Mouse (Mus musculus) stomach, postnatal 0 days (tissue): ENCODE data around the gene Uap1. TPM values are rescaled to one million over a fixed set of nuclear protein-coding genes. Genes with fewer than 3 reads are reported as not detected.

ENCODE experiments used
- ATAC-seq: fragments of 200-750 bp; cut with Nextera tagmentation; 2 replicates; pipeline ENCODE4 v1.8.0; 2017; ENCODE audit not compliant: low FRiP score, low TSS enrichment
- DNase-seq: peaks from one replicate; pipeline ENCODE4 v3.0.0-alpha.2; 2016; ENCODE audit warnings: low spot score
- H3K27ac ChIP-seq: fragments of 300-500 bp; sonication (generic); replicated peaks from 2 replicates; pipeline ENCODE4 v1.5.1; 2014; ENCODE audit warnings: mild to moderate bottlenecking, control low read depth
- H3K27me3 ChIP-seq: fragments of 300-500 bp; sonication (generic); 2 replicates; pipeline ENCODE4 v1.6.1; 2014; ENCODE audit warnings: low read length; ENCODE audit not compliant: control insufficient read depth, insufficient read depth
- H3K36me3 ChIP-seq: fragments of 300-500 bp; sonication (generic); 2 replicates; pipeline ENCODE4 v1.6.1; 2014; ENCODE audit warnings: low read length, mixed read lengths; ENCODE audit not compliant: control insufficient read depth, insufficient read depth
- H3K4me1 ChIP-seq: fragments of 300-500 bp; sonication (generic); replicated peaks from 2 replicates; pipeline ENCODE4 v1.6.1; 2014; ENCODE audit warnings: antibody characterized with exemption; ENCODE audit not compliant: control insufficient read depth, insufficient read depth
- H3K4me2 ChIP-seq: fragments of 300-500 bp; sonication (generic); replicated peaks from 2 replicates; pipeline ENCODE4 v1.6.1; 2014; ENCODE audit warnings: low read depth, mild to moderate bottlenecking, control low read depth, moderate library complexity
- H3K4me3 ChIP-seq: fragments of 300-500 bp; sonication (generic); 2 replicates; pipeline ENCODE4 v1.5.1; 2014; ENCODE audit warnings: low read depth, low read length, control low read depth
- H3K9ac ChIP-seq: fragments of 300-500 bp; sonication (generic); 2 replicates; pipeline ENCODE4 v1.6.1; 2014; ENCODE audit warnings: mild to moderate bottlenecking, low read length, control low read depth, mixed read lengths
- H3K9me3 ChIP-seq: fragments of 300-500 bp; sonication (generic); 2 replicates; pipeline ENCODE4 v1.6.1; 2016; ENCODE audit warnings: low read length; ENCODE audit not compliant: control insufficient read depth
- CTCF ChIP-seq: IDR thresholded peaks from 2 replicates; pipeline ENCODE4 v1.5.1; 2016; ENCODE audit warnings: antibody characterized with exemption, low read depth, mild to moderate bottlenecking, moderate library complexity
- EP300 ChIP-seq: optimal IDR thresholded peaks from 2 replicates; pipeline ENCODE3; 2016; ENCODE audit warnings: antibody characterized with exemption
- WGBS: fragments of 180-500 bp; shearing (Covaris S2); extraction: QIAGEN DNeasy Blood & Tissue Kit; methylation state at CpG from one replicate; pipeline ENCODE4 v1.1.7; 2014; 5-methylcytosine and 5-hydroxymethylcytosine counted together
- polyA plus RNA-seq: library from polyadenylated mRNA; unstranded; fragments of >200 nt; fragmentation: Nextera tagmentation; extraction: Ambion mirVana; gene quantifications from 2 replicates; pipeline ENCODE4 v1.2.1, GENCODE M21; 2015

The Uap1 gene
- polyA plus RNA-seq, result 65.0 and 66.3 TPM in 2 replicates

DNA sequence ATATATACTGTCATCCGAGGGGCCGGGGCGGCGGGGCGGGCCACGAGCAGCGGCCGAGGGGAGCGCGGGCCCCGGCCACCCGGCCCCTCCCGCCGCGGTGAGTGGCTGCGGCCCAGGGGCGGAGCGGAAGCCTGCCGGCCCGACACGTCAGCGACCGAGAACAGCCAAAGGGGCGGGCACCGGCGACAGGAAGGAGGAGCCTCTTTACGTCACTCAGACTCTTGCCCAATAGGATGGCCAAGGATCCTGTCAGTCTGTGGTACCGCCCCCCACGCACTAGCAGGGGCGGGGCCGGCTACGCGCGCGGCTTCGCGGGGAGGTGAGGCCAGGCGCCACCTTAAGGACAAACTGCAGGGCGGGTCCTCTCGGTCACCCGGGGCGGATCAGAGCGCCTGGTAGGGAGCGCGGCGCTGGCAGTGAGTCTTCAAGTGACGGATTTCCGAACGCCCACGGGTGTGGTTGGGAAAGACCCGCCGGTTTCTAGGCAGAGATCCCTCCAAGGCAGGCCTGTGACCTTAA, at the start of gene Uap1:
Uap1 (minus strand) TSS at position 144 of the 519 bp plus-strand sequence.
- under 1% methylated on average over 51 of the region's 52 CpGs for WGBS
- ATAC-seq, result peak; percentile 98

GRCm38 (mm10) chr1:170223276-170223675, 48.5 kb upstream of the Uap1 start:
- no peaks in the 10 kb centered on the region for H3K36me3 ChIP-seq
- TF ChIP-seq EP300 (no peak), CTCF (no peak)
- H3K4me2 ChIP-seq, result no peak overlapping the region
- ATAC-seq, result no peak
- no peaks in the 10 kb centered on the region for H3K4me1 ChIP-seq
- H3K9ac ChIP-seq, result no peak overlapping the region
- no peaks in the 10 kb centered on the region for H3K9me3 ChIP-seq
- no peak overlapping the region for H3K27ac ChIP-seq
- H3K27me3 ChIP-seq, result no peaks in the 10 kb centered on the region
- no peak for DNase-seq
- no peak overlapping the region for H3K4me3 ChIP-seq
- WGBS, result 73% methylated on average over 2 of the region's 2 CpGs

More for the DNA sequence above, at the start of gene Uap1:
- Histone ChIP-seq H3K27me3 (no peaks in the 10 kb centered on the region), H3K36me3 (no peaks in the 10 kb centered on the region), H3K4me3 (peak within 1 kb of the TSS; percentile 81), H3K27ac (peak within 1 kb of the TSS; percentile 92), H3K9ac (peak within 1 kb of the TSS; percentile 93), H3K4me1 (no peaks in the 10 kb centered on the region), H3K4me2 (peak within 1 kb of the TSS; percentile 65), H3K9me3 (no peaks in the 10 kb centered on the region)
- peak; percentile 76 for TF ChIP-seq CTCF
- TF ChIP-seq EP300, result no peak
- DNase-seq, result peak; percentile 99

- H3K4me2 ChIP-seq, result no peak overlapping the region
- H3K9ac ChIP-seq, result no peak overlapping the region
- H3K4me3 ChIP-seq, result no peak overlapping the region
- no peak overlapping the region for H3K27ac ChIP-seq
- TF ChIP-seq EP300, result no peak
- TF ChIP-seq CTCF, result no peak
- ATAC-seq (no peak), DNase-seq (no peak)
- no peaks in the 10 kb centered on the region for H3K4me1 ChIP-seq
- no peaks in the 10 kb centered on the region for H3K36me3 ChIP-seq
- H3K27me3 ChIP-seq, result no peaks in the 10 kb centered on the region
- no peaks in the 10 kb centered on the region for H3K9me3 ChIP-seq
Measured at GRCm38 (mm10) chr1:170220351-170220750, 45.6 kb upstream of the Uap1 start.

- H3K27ac ChIP-seq, result no peak overlapping the region
- no peak for DNase-seq
- no peaks in the 10 kb centered on the region for H3K4me1 ChIP-seq
- no peaks in the 10 kb centered on the region for H3K27me3 ChIP-seq
- H3K36me3 ChIP-seq, result no peaks in the 10 kb centered on the region
- H3K9me3 ChIP-seq, result no peaks in the 10 kb centered on the region
- H3K9ac ChIP-seq, result no peak overlapping the region
- no peak for ATAC-seq
- no peak for TF ChIP-seq EP300
- peak; percentile 69 for TF ChIP-seq CTCF
- H3K4me3 ChIP-seq, result no peak overlapping the region
- WGBS, result 73% methylated on average over 6 of the region's 6 CpGs
- no peak overlapping the region for H3K4me2 ChIP-seq
Measured at GRCm38 (mm10) chr1:170218091-170218884, 43.5 kb upstream of the Uap1 start.

GRCm38 (mm10) chr1:170215590-170215989, 40.8 kb upstream of the Uap1 start:
- Histone ChIP-seq H3K9ac (peak overlapping the region; percentile 97; the same call in 1 of the 2 replicates), H3K27ac (peak overlapping the region; percentile 96; the same call in 1 of the 2 replicates)
- no peak for ATAC-seq

More at GRCm38 (mm10) chr1:170215590-170215989, 40.8 kb upstream of the Uap1 start:
- Histone ChIP-seq H3K27me3 (no peaks in the 10 kb centered on the region), H3K36me3 (peaks cover 3% of the 10 kb centered on the region; the same call in 1 of the 2 replicates), H3K4me1 (no peaks in the 10 kb centered on the region), H3K4me3 (peak overlapping the region; percentile 84), H3K9me3 (no peaks in the 10 kb centered on the region), H3K4me2 (peak overlapping the region; percentile 70)
- TF ChIP-seq CTCF (no peak), EP300 (no peak)
- no peak for DNase-seq
- 63% methylated on average over 3 of the region's 3 CpGs for WGBS
